Mouse (Mus musculus): ENCODE data around the gene Gm11020. TPM values are rescaled to one million over a fixed set of nuclear protein-coding genes. Genes with fewer than 3 reads are reported as not detected.

Gm11020 gene
- total RNA-seq, 2 experiments from 2014 or later, result not detected

DNA sequence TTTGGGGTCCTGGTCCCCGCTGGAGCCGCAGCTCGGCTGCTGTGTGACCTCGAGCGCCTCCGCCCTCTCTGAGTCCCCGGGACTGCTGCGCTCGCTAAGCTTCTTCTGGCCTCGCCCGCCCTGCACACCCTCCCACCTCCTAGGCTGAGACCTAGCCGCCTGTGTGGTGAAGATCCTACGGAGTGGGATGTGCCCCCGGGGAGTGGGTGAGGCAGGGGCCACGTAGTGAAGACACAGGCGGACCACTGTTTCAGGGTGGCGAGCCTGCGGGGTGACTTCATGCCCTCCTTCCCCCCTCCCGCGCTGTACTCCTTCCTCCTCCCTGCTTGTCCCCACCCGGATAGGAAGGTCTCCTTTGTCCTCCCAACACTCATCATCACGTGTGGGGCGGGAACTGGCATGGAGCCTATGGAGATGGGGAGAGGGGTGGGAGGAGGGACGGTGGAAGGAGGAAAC is 19.8 kb downstream of the Gm11020 start:
- ATAC-seq (replicated peaks; ENCODE audit: low FRiP score, poor library complexity, severe bottlenecking), result no peak

DNA sequence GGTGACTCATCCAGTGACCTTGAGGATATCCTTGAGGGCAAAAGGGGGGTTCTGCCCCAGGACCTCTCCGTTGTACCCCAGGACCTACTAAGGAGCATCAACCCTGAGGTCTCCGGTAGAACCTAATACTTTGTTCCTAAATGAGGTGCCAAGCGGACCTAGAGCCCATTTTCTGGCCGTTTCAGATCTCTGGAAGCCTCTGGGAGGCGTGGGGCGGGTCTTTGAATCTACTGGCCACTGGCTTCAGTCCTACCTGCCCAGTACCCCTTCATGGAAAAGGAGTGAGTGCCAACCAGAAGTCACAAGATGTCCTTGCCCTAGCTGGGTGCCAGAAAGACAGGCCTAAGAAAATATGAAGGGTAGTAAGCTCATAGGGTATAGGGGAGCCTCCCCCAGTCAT is 20.3 kb downstream of the Gm11020 start:
- no peak for ATAC-seq (replicated peaks; ENCODE audit: low FRiP score, poor library complexity, severe bottlenecking)

DNA sequence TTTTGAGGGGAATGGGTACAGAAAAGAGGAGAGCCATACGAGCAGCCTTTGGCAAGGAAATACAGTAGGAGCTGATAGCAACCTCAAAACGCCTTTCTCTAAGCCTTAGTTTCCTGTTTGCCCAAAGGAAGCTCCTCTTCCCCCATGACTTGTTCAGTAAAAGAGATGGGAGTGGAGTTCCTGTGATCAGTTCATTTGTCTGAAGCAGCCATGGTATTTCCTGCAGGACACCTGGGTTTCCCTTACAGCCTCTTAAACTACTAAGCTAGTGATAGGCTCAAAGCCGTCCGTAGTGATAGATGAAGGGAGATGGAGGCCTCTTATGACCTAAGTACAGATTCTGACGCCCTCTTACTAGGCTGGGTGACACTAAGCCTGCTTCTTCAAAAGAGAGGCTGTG is 21.1 kb downstream of the Gm11020 start:
- ATAC-seq (replicated peaks; ENCODE audit: low FRiP score, poor library complexity, severe bottlenecking), result no peak

DNA sequence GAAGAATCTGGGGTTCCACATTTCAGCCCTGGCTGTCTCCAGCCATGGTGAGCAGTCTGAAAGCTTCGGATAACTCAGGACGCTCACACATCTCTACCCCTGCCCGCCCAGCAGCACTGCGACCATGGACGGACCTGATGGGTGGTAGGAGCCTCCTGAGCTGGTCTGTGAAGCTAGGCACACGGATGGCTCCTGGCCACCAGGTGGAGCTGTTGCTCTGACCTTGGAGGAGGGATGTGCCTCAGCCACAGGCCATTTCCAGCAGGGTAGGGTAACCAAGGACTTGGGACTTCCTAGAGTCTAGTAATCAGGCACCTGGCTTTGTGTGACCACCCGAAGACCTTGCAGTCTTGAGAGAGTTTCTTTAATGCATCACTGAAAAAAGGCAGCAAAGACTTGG is 22.6 kb downstream of the Gm11020 start:
- ATAC-seq (replicated peaks; ENCODE audit: low FRiP score, poor library complexity, severe bottlenecking), result peak; percentile 91

DNA sequence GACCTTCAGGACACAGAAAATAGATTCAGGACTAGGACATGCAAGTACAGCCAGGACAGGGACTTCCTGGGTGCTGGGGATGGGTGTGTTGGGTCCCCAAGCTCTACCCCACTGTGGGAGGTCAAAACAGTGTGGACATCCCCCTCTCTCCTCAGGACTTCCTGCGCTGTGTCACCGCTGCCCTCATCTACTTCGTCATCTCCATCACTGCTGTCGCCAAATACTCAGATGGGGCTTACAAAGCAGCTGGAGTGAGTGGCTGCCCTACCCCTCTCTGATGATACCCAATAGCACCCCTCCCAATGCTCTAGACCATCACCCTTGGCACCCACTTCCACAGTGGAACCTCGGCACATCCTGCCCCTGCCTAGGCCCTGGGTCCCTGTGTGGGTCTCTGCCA is 23.3 kb downstream of the Gm11020 start:
- no peak for ATAC-seq (replicated peaks; ENCODE audit: low FRiP score, poor library complexity, severe bottlenecking)

DNA sequence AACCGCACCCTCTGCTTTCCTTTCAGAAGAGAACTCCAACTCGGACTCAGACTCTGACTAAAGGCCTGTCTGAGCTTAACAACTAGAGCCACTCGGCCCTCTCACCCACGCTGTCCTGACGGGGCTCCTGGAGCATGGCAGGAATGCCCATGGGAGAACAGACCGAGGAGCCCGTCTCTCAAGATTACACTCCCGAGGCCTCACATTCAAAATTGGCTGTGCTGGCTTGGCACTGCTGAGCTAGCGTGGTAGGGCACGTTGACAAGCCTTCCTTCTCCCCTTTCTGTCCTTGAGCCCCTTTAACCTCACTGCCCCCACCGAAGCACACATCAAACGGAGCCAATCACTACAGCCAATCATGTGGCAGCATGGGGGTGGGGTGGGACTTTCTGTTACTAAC is 25.3 kb downstream of the Gm11020 start:
- ATAC-seq (replicated peaks; ENCODE audit: low FRiP score, poor library complexity, severe bottlenecking), result no peak

DNA sequence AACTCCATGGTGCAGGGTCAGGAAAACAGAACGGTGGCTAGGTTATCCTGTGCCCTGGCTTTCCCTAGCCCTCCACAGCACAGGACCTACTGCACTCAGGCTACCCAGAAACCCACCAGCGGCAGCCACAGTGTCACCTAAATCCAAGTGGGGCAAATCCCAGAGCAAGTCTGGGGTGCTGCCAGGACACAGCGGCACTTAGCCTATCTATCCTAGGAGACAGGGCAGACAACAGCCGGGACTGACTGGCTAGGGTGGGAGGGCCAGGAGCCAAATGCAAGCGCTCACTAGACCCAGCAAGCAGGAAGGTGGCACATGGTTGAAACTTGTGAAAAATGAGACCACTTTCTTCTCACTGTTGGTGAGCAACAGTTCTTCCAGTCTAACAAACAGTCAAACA is 27.6 kb downstream of the Gm11020 start:
- ATAC-seq (replicated peaks; ENCODE audit: low FRiP score, poor library complexity, severe bottlenecking), result no peak

DNA sequence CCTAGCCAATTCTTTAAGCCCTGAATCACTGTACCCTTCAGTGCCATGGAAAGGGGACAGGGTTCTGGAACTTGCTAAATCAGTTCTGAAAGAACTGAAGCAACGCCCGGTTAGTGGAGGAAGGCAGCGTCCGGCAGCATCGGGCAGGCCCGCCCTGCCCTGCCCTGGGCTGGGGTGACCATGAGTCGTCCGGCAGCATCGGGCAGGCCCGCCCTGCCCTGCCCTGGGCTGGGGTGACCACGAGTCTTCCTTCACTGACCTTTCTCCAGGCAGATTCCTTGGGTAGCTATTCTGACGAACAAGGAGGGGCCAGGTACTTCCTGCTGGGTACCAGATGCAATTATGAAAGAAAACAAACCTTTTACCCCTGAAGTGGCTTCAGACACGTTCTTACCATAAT is 28.7 kb downstream of the Gm11020 start:
- no peak for ATAC-seq (replicated peaks; ENCODE audit: low FRiP score, poor library complexity, severe bottlenecking)

DNA sequence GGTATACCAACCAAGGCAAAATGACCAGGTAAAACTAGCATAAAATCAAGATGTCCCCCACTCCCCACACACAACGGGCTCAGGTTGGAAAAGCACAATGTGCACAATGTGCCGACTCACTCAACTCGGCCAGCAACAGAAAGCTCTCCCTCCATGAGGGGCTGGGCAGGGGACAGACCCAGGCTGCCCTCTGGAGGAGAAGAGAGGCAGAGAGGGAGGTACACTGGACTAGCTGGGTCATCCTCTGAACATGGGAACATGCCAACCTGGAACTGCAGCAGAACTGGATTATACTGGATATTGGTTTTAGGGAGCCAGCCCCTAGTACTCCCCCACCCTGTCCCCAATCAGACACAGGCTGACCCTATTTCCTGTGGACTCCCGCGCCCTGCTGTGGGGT is 31.8 kb downstream of the Gm11020 start:
- no peak for ATAC-seq (replicated peaks; ENCODE audit: low FRiP score, poor library complexity, severe bottlenecking)

DNA sequence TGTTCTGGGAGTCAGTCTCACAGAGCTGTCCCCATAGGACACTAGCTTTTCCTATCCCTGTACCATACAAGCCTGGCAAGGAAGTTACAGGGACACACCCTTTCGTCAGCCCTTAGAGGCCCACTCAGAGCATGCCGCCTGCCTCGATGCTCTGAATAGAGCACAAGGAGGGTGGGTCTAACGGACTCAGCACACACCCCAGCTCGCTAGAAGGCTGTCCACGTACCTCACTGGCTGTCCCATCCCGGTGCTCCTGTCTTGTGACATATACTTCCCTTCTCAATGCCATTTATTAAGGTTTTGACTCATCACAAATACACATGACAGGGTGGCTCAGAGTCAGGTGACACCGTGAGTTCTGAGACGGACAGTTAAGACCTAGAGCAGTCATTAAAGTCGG is 33.1 kb downstream of the Gm11020 start:
- no peak for ATAC-seq (replicated peaks; ENCODE audit: low FRiP score, poor library complexity, severe bottlenecking)

DNA sequence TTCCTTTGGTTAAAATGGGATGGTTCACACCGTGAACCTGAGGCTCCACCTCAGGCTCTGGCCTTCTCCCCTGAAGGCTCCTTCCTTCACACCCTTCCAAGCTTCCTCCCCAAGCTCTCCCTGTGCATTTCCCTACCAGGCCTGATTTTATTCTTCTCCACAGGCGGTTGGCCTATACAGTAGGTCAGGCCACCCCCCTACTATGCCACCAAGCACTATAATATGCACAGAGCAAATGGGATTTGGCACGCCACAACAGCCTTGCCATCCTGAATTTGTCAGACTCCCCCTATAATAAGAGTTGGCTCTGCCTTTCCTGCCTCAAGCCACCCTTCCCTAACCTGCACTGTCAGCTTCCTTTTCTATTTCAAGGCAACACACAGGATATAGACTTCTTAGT is 37.3 kb downstream of the Gm11020 start:
- ATAC-seq (replicated peaks; ENCODE audit: low FRiP score, poor library complexity, severe bottlenecking), result no peak

DNA sequence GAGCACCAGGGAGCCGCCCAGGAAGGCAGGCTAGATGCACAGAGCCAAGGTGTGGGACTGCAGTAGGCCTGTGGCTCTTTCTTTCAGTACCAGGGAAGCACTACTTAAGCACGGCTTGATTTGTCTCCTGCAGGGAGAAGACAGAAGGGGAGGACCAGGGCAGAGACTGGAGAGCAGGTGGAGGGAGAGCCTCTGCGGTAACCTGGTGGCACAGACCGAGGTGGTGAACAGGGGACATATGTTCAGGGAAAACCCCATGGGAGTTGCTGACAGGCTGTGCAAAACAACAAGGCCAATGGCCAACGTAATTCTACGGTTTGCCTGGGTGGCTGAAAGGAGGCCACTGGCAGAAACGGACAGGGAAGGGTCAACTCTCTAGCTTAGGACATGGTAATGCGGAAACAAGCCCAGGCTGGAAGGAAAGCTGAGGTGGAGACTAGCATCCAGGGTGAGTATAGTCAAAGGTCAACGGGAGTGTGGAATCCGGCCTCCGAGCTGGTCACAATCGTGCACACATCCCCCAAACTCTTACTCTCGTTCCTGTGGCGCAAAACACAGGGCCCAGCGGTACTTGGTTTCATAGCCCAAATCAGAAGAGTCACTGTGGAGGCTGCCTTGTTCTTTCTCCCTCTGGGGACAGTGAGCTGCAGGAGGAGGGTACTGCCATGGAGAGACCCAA is 38.5 kb downstream of the Gm11020 start:
- ATAC-seq (replicated peaks; ENCODE audit: low FRiP score, poor library complexity, severe bottlenecking), result no peak

DNA sequence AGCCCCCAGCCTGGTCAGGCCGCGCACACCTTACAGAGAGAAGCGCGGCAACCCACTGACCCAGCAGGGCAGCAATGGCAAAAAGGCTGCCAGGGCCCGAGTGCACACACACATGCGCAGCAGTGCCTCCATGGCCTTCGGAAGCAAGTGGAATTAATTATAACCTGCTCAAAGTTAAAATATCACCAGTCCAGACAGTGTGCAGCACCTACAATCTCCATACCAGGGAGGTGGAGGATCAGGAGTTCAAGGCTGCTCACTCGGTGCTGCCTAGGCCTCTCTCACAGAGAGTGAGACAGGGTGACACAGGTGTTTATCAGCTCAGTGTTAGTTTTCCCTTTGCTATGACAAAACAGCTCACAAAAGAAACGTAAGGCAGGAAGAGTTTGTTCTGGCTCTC is 44.3 kb downstream of the Gm11020 start:
- ATAC-seq (replicated peaks; ENCODE audit: low FRiP score, poor library complexity, severe bottlenecking), result no peak

DNA sequence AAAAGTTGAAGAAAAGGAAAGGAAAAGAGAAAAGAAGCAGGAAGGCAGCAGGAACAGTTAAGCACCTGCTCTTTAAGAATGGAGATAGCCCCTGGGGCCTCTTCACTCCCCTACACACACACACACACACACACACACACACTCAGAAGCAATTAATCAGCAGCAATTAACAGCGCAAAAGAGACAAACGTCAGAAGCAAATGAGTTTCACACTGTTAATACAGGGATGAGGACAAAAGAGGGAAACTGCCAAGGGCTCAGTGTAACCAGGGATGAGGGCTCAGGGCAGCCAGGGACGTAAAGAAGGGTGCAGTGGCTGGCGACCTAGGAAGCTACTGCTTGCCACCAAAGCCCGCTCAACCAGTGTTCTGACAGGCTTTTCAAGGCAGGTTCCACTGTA is 46.0 kb downstream of the Gm11020 start:
- no peak for ATAC-seq (replicated peaks; ENCODE audit: low FRiP score, poor library complexity, severe bottlenecking)

DNA sequence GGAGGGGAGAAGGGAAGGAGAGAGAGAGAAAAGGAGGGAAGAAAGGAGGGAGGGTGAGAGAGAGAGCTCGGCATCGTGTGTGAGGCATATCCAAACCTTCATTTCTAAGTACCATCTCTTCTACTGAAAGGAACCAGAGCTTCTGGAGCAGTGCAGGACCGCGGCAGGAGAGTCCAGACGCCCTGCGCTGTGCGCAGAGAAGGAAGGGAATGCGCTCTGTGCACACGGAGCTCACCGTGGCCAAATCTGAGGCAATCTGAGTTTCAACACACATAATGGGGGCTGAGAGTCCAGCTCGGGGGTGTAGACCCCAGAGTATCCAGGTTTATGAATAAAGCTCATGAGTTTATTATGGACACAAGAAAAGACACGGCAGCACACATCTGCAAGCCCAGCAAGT is 48.2 kb downstream of the Gm11020 start:
- no peak for ATAC-seq (replicated peaks; ENCODE audit: low FRiP score, poor library complexity, severe bottlenecking)

DNA sequence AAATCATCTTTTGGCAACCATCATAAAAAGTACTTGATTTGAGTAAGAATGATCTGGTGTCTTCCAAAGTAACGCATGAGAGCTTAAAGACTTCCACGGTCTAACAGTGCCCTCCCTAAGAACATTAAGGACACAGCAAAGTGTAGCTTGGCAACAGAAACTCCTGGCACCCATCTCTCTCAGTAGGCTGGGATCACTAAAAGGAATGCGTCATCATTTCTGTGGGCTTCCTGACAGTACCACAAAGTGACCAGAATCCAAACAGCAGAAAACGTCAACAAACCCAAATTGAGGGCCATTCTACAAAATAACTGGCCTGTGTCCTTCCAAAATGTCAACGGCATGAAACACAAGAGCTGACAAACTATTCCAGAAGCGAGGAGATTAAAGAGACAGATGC is 48.7 kb downstream of the Gm11020 start:
- ATAC-seq (replicated peaks; ENCODE audit: low FRiP score, poor library complexity, severe bottlenecking), result no peak

DNA sequence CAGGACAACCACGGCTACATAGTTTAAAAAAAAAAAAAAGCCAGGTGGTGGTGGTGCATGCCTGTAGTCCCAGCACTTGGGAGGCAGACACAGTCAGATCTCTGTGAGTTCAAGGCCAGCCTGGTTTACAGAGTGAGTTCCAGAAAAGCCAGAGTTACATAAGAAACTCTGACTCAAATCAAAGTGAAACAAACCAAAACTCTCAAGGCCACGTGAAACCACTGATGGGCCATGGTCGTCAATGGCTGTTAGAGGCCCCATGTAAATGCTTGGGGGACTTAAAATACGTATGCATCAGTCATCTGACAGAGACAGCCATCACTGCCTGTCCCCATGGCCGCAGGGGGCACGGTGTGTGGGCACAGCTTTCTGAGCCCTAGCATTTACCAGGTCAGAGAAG is 49.8 kb downstream of the Gm11020 start:
- ATAC-seq (replicated peaks; ENCODE audit: low FRiP score, poor library complexity, severe bottlenecking), result no peak

Other genes with a start within 250 kb of the Gm11020 start
- not detected in 2 replicates for gene Cdh5, start 219.9 kb upstream of the Gm11020 start, total RNA-seq (2015; ENCODE audit: low replicate concordance)
- gene Cdh5, start 219.9 kb upstream of the Gm11020 start, total RNA-seq (2017; ENCODE audit: low replicate concordance), result not detected in 2 replicates
- not detected in 2 replicates for gene Bean1, start 151.1 kb upstream of the Gm11020 start, total RNA-seq (2015; ENCODE audit: low replicate concordance)
- not detected in 2 replicates for gene Bean1, start 151.1 kb upstream of the Gm11020 start, total RNA-seq (2017; ENCODE audit: low replicate concordance)
- gene Tk2, start 73.0 kb upstream of the Gm11020 start, total RNA-seq (2015; ENCODE audit: low replicate concordance), result 7.1 and 13.2 TPM in 2 replicates
- gene Tk2, start 73.0 kb upstream of the Gm11020 start, total RNA-seq (2017; ENCODE audit: low replicate concordance), result 3.1 and 7.1 TPM in 2 replicates
- 19.2 and 51.7 TPM in 2 replicates for gene Cklf, start 70.7 kb upstream of the Gm11020 start, total RNA-seq (2015; ENCODE audit: low replicate concordance)
- 5.2 and 9.8 TPM in 2 replicates for gene Cklf, start 70.7 kb upstream of the Gm11020 start, total RNA-seq (2017; ENCODE audit: low replicate concordance)
- gene Cmtm2a, start 28.4 kb upstream of the Gm11020 start, total RNA-seq (2015; ENCODE audit: low replicate concordance), result not detected in 2 replicates
- gene Cmtm2a, start 28.4 kb upstream of the Gm11020 start, total RNA-seq (2017; ENCODE audit: low replicate concordance), result not detected in 2 replicates
- not detected in 2 replicates for gene Gm45711, start 11.5 kb upstream of the Gm11020 start, total RNA-seq (2015; ENCODE audit: low replicate concordance)
- gene Gm45711, start 11.5 kb upstream of the Gm11020 start, total RNA-seq (2017; ENCODE audit: low replicate concordance), result not detected in 2 replicates
- gene Cmtm1, start 11.4 kb upstream of the Gm11020 start, total RNA-seq (2015; ENCODE audit: low replicate concordance), result not detected in 2 replicates
- gene Cmtm1, start 11.4 kb upstream of the Gm11020 start, total RNA-seq (2017; ENCODE audit: low replicate concordance), result not detected in 2 replicates
- gene Cmtm2b, start 663 bp downstream of the Gm11020 start, total RNA-seq (2015; ENCODE audit: low replicate concordance), result not detected in 2 replicates
- not detected in 2 replicates for gene Cmtm2b, start 663 bp downstream of the Gm11020 start, total RNA-seq (2017; ENCODE audit: low replicate concordance)
- 8.6 and 14.0 TPM in 2 replicates for gene Cmtm3, start 17.8 kb downstream of the Gm11020 start, total RNA-seq (2015; ENCODE audit: low replicate concordance)
- 1.5 and 3.3 TPM in 2 replicates for gene Cmtm3, start 17.8 kb downstream of the Gm11020 start, total RNA-seq (2017; ENCODE audit: low replicate concordance)
- 0.96 and 1.0 TPM in 2 replicates for gene Cmtm4, start 74.2 kb downstream of the Gm11020 start, total RNA-seq (2015; ENCODE audit: low replicate concordance)
- 0.51 and 0.70 TPM in 2 replicates for gene Cmtm4, start 74.2 kb downstream of the Gm11020 start, total RNA-seq (2017; ENCODE audit: low replicate concordance)
- 22.8 and 30.4 TPM in 2 replicates for gene Dync1li2, start 121.5 kb downstream of the Gm11020 start, total RNA-seq (2015; ENCODE audit: low replicate concordance)
- gene Dync1li2, start 121.5 kb downstream of the Gm11020 start, total RNA-seq (2017; ENCODE audit: low replicate concordance), result 48.3 and 63.4 TPM in 2 replicates
- not detected in 2 replicates for gene Terb1, start 188.3 kb downstream of the Gm11020 start, total RNA-seq (2015; ENCODE audit: low replicate concordance)
- not detected in 2 replicates for gene Terb1, start 188.3 kb downstream of the Gm11020 start, total RNA-seq (2017; ENCODE audit: low replicate concordance)
- 14.4 and 25.4 TPM in 2 replicates for gene Nae1, start 213.1 kb downstream of the Gm11020 start, total RNA-seq (2015; ENCODE audit: low replicate concordance)
- gene Nae1, start 213.1 kb downstream of the Gm11020 start, total RNA-seq (2017; ENCODE audit: low replicate concordance), result 19.0 and 28.0 TPM in 2 replicates
- not detected in 2 replicates for gene Car7, start 213.1 kb downstream of the Gm11020 start, total RNA-seq (2015; ENCODE audit: low replicate concordance)
- gene Car7, start 213.1 kb downstream of the Gm11020 start, total RNA-seq (2017; ENCODE audit: low replicate concordance), result 0.51 TPM in 1 of 2 replicates, not detected in the other